Mouse (Mus musculus): ENCODE results near the gene Snap91. TPM values are rescaled to one million over a fixed set of nuclear protein-coding genes. Genes with fewer than 3 reads are reported as not detected.

Gene Snap91
- polyA plus RNA-seq, 1 experiment, result 627 TPM

GRCm38 (mm10) chr9:86798686-86799085 lies 81.8 kb downstream of the Snap91 start:
- no peak overlapping the region for H3K4me3 ChIP-seq (ENCODE audit: insufficient read depth, low read depth, low read length)
- TF ChIP-seq CTCF (IDR thresholded peaks at IDR 0.05; ENCODE audit: insufficient read depth, low read depth, low read length), result no peak
- peaks cover 3% of the 10 kb centered on the region; the same call in 1 of the 2 replicates for H3K4me1 ChIP-seq (ENCODE audit: control insufficient read depth, insufficient read depth, low read length)
- WGBS, result 49% methylated on average over 7 of the region's 7 CpGs
- 0 out of 2 replicates have a peak overlapping the region, but pooled peaks have one; percentile 6 for H3K27ac ChIP-seq (ENCODE audit: insufficient read depth, low read depth, low read length)

GRCm38 (mm10) chr9:86798129-86798528 lies 82.3 kb downstream of the Snap91 start:
- TF ChIP-seq POLR2A (IDR thresholded peaks at IDR 0.05; ENCODE audit: insufficient read depth, low read depth, low read length) (no peak), CTCF (IDR thresholded peaks at IDR 0.05; ENCODE audit: insufficient read depth, low read depth, low read length) (no peak)
- H3K4me1 ChIP-seq (ENCODE audit: control insufficient read depth, insufficient read depth, low read length), result peaks cover 3% of the 10 kb centered on the region; the same call in 1 of the 2 replicates
- no peak overlapping the region for H3K4me3 ChIP-seq (ENCODE audit: insufficient read depth, low read depth, low read length)
- no peak overlapping the region for H3K27ac ChIP-seq (ENCODE audit: insufficient read depth, low read depth, low read length)
- 86% methylated on average over 5 of the region's 5 CpGs for WGBS

GRCm38 (mm10) chr9:86797553-86797952 lies 82.9 kb downstream of the Snap91 start:
- H3K27ac ChIP-seq (ENCODE audit: insufficient read depth, low read depth, low read length), result no peak overlapping the region
- no peak overlapping the region for H3K4me3 ChIP-seq (ENCODE audit: insufficient read depth, low read depth, low read length)
- 62% methylated on average over 4 of the region's 4 CpGs for WGBS
- H3K4me1 ChIP-seq (ENCODE audit: control insufficient read depth, insufficient read depth, low read length), result peaks cover 3% of the 10 kb centered on the region; the same call in 1 of the 2 replicates
- TF ChIP-seq POLR2A (IDR thresholded peaks at IDR 0.05; ENCODE audit: insufficient read depth, low read depth, low read length) (no peak), CTCF (IDR thresholded peaks at IDR 0.05; ENCODE audit: insufficient read depth, low read depth, low read length) (no peak)

GRCm38 (mm10) chr9:86795236-86795635 lies 85.2 kb downstream of the Snap91 start:
- no peak for TF ChIP-seq CTCF (IDR thresholded peaks at IDR 0.05; ENCODE audit: insufficient read depth, low read depth, low read length)
- TF ChIP-seq POLR2A (IDR thresholded peaks at IDR 0.05; ENCODE audit: insufficient read depth, low read depth, low read length), result no peak
- no peak overlapping the region for H3K4me3 ChIP-seq (ENCODE audit: insufficient read depth, low read depth, low read length)
- 0 out of 2 replicates have a peak overlapping the region, but pooled peaks have one; percentile 37 for H3K27ac ChIP-seq (ENCODE audit: insufficient read depth, low read depth, low read length)
- 37% methylated on average over 3 of the region's 3 CpGs for WGBS
- H3K4me1 ChIP-seq (ENCODE audit: control insufficient read depth, insufficient read depth, low read length), result peaks cover 3% of the 10 kb centered on the region; the same call in 1 of the 2 replicates

GRCm38 (mm10) chr9:86791927-86792326 lies 88.5 kb downstream of the Snap91 start:
- no peak overlapping the region for H3K27ac ChIP-seq (ENCODE audit: insufficient read depth, low read depth, low read length)
- TF ChIP-seq CTCF (IDR thresholded peaks at IDR 0.05; ENCODE audit: insufficient read depth, low read depth, low read length) (no peak), POLR2A (IDR thresholded peaks at IDR 0.05; ENCODE audit: insufficient read depth, low read depth, low read length) (no peak)
- H3K4me1 ChIP-seq (ENCODE audit: control insufficient read depth, insufficient read depth, low read length), result no peaks in the 10 kb centered on the region
- H3K4me3 ChIP-seq (ENCODE audit: insufficient read depth, low read depth, low read length), result no peak overlapping the region
- WGBS, result 88% methylated on average over 7 of the region's 7 CpGs

GRCm38 (mm10) chr9:86789186-86789585 lies 91.3 kb downstream of the Snap91 start:
- Histone ChIP-seq H3K27ac (ENCODE audit: insufficient read depth, low read depth, low read length) (no peak overlapping the region), H3K4me3 (ENCODE audit: insufficient read depth, low read depth, low read length) (no peak overlapping the region), H3K4me1 (ENCODE audit: control insufficient read depth, insufficient read depth, low read length) (peaks cover under 1% of the 10 kb centered on the region; the same call in 1 of the 2 replicates)
- TF ChIP-seq CTCF (IDR thresholded peaks at IDR 0.05; ENCODE audit: insufficient read depth, low read depth, low read length), result no peak
- no peak for TF ChIP-seq POLR2A (IDR thresholded peaks at IDR 0.05; ENCODE audit: insufficient read depth, low read depth, low read length)
- WGBS, result 68% methylated on average over 6 of the region's 6 CpGs

- Histone ChIP-seq H3K4me3 (ENCODE audit: insufficient read depth, low read depth, low read length) (no peak overlapping the region), H3K27ac (ENCODE audit: insufficient read depth, low read depth, low read length) (no peak overlapping the region), H3K4me1 (ENCODE audit: control insufficient read depth, insufficient read depth, low read length) (peaks cover 5% of the 10 kb centered on the region; the same call in 1 of the 2 replicates)
- TF ChIP-seq CTCF (IDR thresholded peaks at IDR 0.05; ENCODE audit: insufficient read depth, low read depth, low read length) (no peak), POLR2A (IDR thresholded peaks at IDR 0.05; ENCODE audit: insufficient read depth, low read depth, low read length) (no peak)
- 54% methylated on average over 2 of the region's 2 CpGs for WGBS
Measured at GRCm38 (mm10) chr9:86782836-86783235, 97.6 kb downstream of the Snap91 start.

GRCm38 (mm10) chr9:86781426-86781825 lies 99.0 kb downstream of the Snap91 start:
- TF ChIP-seq CTCF (IDR thresholded peaks at IDR 0.05; ENCODE audit: insufficient read depth, low read depth, low read length), result no peak
- no peak for TF ChIP-seq POLR2A (IDR thresholded peaks at IDR 0.05; ENCODE audit: insufficient read depth, low read depth, low read length)
- WGBS, result 86% methylated on average over 4 of the region's 4 CpGs
- H3K27ac ChIP-seq (ENCODE audit: insufficient read depth, low read depth, low read length), result no peak overlapping the region
- H3K4me1 ChIP-seq (ENCODE audit: control insufficient read depth, insufficient read depth, low read length), result peaks cover 8% of the 10 kb centered on the region
- no peak overlapping the region for H3K4me3 ChIP-seq (ENCODE audit: insufficient read depth, low read depth, low read length)

- Histone ChIP-seq H3K27ac (ENCODE audit: insufficient read depth, low read depth, low read length) (no peak overlapping the region), H3K4me3 (ENCODE audit: insufficient read depth, low read depth, low read length) (no peak overlapping the region), H3K4me1 (ENCODE audit: control insufficient read depth, insufficient read depth, low read length) (peaks cover 8% of the 10 kb centered on the region)
- TF ChIP-seq CTCF (IDR thresholded peaks at IDR 0.05; ENCODE audit: insufficient read depth, low read depth, low read length), result no peak
- no peak for TF ChIP-seq POLR2A (IDR thresholded peaks at IDR 0.05; ENCODE audit: insufficient read depth, low read depth, low read length)
- 65% methylated on average over 4 of the region's 4 CpGs for WGBS
Measured at GRCm38 (mm10) chr9:86778212-86778611, 102.2 kb downstream of the Snap91 start.

- H3K4me1 ChIP-seq (ENCODE audit: control insufficient read depth, insufficient read depth, low read length), result peaks cover 6% of the 10 kb centered on the region
- H3K27ac ChIP-seq (ENCODE audit: insufficient read depth, low read depth, low read length), result no peak overlapping the region
- 21% methylated on average over 7 of the region's 7 CpGs for WGBS
- H3K4me3 ChIP-seq (ENCODE audit: insufficient read depth, low read depth, low read length), result no peak overlapping the region
- no peak for TF ChIP-seq CTCF (IDR thresholded peaks at IDR 0.05; ENCODE audit: insufficient read depth, low read depth, low read length)
- no peak for TF ChIP-seq POLR2A (IDR thresholded peaks at IDR 0.05; ENCODE audit: insufficient read depth, low read depth, low read length)
Measured at GRCm38 (mm10) chr9:86777309-86777708, 103.1 kb downstream of the Snap91 start.
